Mouse (Mus musculus) v-Abl transformed pro-B cells (cell line): Measurements from ENCODE around the gene Prkg1.

Experiments used
- in situ Hi-C, 2 experiments: fragments of 400-800 bp; cut with MboI; formaldehyde crosslinking; loops; one replicate each; pipeline ENCODE4 v1.15.1; 2025; ENCODE audit not compliant: unreplicated experiment in 2 of 2

The Prkg1 gene

DNA sequence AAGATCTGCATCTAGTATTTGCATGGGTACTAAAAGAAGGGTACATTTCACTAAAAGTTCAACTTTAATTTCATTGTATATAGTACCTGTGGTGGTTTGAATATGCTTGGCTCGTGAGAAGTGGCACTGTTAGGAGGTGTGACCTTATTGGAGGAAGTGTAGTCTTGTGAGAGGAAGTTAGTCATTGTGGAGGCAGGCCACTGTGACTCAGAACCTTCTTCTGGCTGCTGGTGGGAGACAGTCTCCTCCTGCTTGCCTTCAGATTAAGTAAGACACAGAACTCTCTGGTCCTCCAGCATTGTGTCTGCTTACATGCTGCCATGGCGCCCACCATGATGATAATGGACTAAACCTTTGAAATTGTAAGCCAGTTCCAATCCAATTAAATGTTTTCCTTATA, 984.0 kb downstream of the Prkg1 start:
- in situ Hi-C loops = no loop called here

DNA sequence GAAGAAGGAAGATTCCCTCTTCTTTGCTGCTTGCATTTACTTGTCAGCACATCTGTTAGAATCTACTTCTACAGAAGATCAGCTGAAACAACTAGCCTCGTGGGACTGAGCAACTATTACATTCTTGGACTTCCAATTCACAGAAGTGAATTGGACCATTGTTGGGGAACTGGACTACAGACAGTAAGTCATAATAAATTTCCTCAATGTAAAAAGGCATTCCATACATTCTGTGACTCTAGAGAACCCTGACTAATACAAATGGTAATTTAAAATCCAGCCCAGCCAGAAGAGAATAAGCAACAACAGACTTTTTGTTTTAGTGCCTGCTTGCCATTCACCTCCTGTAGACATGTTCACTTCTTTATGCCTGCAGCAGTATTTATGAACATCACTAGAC, 996.5 kb downstream of the Prkg1 start:
- in situ Hi-C loops = no loop called here

DNA sequence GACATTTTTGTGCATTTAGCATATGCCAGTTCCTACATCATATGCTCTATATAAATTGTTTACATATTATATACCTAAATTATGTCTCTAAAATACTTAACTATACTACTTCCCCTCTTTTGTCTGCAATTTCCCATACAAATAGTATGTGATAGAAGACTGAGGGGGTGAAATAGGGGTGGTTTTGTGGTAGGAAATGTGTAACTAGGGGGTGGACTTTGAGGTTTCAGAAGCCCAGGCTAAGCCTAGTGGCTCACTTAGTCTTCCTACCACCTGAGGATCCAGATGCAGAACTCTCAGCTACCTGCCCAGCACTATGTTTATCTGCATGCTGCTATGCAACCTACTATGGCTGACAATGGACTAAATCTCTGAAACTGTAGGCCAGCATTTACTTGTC, 1020.4 kb downstream of the Prkg1 start:
- in situ Hi-C loops = no loop called here

- in situ Hi-C loops = loop anchor here in 1 of 2 experiments (25.0 kb wide), 1 partner anchor 1638 kb away; no protein-coding TSS in a partner anchor
These were observed 1065.7 kb downstream of the Prkg1 start for GRCm38 (mm10) chr19:30699130-30699529.

DNA sequence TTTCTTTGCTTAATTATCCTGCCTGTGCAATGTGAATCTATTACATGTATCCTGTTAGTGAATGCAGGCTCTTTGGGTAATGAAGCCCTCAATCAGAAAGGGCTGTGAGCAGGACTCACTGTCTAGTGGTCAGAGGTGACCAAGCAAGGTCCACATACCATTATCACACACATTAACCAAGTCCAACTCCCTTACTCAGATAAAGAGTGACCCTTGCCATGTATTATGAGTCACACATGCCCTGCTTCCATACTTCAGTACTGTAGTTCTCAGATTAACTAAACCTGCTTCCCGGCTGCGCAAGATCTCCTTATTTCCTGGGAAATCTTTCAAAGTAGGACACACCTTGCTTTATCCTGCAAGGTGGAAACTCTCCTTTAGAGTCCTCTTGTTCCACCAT, 1073.6 kb downstream of the Prkg1 start:
- in situ Hi-C loops = loop anchor here in 1 of 2 experiments (25.0 kb wide), 1 partner anchor 1646 kb away; no protein-coding TSS in a partner anchor

DNA sequence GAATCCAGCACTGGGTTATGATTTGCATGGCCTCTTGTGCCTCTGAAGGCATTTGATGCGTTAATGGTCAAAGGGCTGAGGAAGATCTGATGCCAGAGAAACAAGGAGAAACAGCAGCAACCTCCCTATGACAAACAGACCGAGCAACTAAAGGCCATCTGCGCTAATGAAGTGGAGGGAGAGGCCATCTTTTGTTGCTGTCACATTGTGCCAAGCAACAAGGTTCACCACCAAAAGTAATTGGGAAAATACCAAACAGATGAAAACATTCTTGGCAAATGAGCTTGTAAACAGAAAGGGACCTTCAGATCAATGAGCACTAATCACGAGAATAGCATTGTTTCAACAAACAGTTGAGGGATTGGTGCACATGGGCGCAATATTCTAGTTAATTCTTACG, 1074.1 kb downstream of the Prkg1 start:
- in situ Hi-C loops = loop anchor here in 1 of 2 experiments (25.0 kb wide), 1 partner anchor 1647 kb away; no protein-coding TSS in a partner anchor

GRCm38 (mm10) chr19:30687942-30688341, 1076.9 kb downstream of the Prkg1 start:
- in situ Hi-C loops = loop anchor here in 1 of 2 experiments (25.0 kb wide), 1 partner anchor 1649 kb away; no protein-coding TSS in a partner anchor

GRCm38 (mm10) chr19:30676308-30676707, 1088.5 kb downstream of the Prkg1 start:
- in situ Hi-C loops = loop anchor here in 1 of 2 experiments (25.0 kb wide), 1 partner anchor 1661 kb away; no protein-coding TSS in a partner anchor

DNA sequence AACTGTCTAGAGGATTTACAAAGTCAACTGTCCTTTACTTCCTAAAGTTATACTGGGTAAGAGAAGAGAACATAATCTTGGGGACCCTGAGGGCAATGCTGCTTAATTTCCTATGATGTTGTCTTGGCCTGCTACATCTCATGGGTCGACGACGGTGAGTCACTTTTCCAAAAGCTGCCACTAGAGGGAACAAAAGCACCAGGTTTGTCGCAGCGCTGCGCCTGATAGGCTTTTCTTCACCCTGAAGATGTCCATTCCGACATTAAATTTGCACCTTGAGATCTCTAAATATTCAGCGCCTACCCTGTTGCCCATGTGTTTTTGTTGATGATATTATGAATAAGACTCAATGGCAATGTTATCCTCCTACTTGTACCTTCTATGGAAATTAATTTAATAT, 1100.6 kb downstream of the Prkg1 start:
- in situ Hi-C loops = no loop called here

DNA sequence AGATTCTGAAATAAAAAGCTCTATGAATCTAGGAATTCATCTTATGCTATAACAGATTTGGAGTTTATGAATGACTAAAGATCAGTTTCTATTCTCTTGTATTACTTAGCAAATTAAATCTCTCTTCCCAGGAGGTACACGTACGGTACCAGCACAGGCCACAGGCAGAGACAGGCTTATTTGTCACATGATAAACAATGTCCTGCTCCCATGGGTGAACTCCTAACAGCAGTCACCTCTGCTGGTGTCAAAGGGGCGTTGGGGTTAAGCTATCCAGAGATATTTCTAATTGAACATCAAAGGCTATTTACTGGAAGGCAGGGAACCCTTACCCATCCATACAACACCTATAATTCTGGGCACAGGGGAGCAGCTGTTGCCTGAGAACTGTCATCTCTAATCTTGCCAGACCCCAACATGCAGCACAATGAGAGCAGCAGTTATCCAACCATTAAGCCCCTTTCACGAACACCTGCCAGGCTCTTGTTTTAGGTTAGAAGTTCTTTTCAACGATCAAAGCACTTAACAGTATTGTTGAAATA, 1122.1 kb downstream of the Prkg1 start:
- in situ Hi-C loops = no loop called here

GRCm38 (mm10) chr19:30637471-30637870, 1127.4 kb downstream of the Prkg1 start:
- in situ Hi-C loops = loop anchor here in 1 of 2 experiments (5.0 kb wide), 1 partner anchor 55 kb away; no protein-coding TSS in a partner anchor

DNA sequence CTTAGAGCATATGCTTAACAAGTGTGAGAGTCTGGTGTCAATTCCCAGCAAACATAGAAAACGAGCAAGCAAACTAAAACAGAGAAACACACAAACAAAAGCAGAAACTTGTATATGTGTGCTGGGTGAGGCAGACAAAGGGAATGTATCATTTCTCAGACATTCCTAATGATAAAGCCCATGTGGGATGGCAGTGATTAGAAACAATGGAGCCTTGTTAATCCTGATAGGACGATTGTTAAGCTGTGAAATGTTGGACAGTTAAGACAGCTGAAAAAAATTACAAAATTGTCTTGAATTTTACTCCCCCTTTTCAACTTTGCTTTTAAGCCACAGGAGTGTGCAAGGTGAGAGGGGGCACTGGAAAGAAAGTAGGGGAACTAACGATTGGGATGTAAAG, 1133.8 kb downstream of the Prkg1 start:
- in situ Hi-C loops = no loop called here

- in situ Hi-C loops = no loop called here
These were observed 1138.8 kb downstream of the Prkg1 start for GRCm38 (mm10) chr19:30626036-30626435.

GRCm38 (mm10) chr19:30625391-30625790, 1139.4 kb downstream of the Prkg1 start:
- in situ Hi-C loops = no loop called here

DNA sequence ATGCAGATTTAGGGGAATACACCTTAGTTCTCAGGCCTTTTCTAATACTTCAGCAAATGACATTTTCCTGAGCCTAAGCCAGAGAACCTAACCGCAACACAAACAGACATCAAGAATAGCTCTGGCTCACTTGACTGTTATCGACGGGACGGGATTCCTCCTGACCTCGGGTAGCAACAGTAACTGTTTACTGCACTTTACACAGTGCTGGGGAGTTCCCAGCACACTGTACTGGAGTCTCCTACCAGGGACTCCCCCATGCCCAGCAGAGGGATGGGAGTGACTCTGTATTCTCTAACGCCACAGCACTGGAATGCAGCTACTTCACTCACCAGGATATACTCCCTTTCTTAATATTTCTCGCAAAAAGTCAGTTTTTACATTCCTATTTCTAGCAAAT, 1141.2 kb downstream of the Prkg1 start:
- in situ Hi-C loops = no loop called here

DNA sequence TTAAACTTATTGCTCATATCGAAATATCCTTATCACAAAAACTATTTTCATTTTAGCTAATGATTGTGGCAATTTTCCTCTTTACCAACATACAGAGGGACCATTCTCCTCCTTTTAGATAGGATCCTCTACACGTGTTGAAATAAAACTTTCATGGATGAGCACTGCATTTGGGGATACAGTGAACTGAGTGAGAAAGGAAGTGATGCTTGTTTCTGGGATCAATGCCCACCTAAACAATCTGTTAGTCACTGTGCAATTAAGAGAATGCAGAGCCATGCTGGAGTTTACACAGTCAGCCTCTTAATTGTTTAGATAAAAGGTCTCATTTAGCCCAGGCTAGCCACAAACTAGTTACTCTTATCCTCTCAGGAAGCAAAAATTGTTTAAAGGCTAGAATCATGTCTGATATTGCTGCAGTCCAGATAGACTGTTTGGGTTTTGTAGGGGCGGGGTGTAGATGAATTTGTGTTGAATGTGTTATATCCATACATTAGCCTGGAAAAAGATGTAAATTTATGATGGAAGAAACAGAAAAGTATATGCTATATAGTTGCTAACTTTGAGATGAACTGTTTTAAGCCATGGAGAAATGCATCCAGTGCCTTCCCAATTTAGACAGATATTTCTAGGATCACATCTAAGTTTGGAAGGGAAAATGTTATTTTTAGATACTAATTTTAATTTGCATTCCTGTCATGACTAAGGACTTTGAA, 1151.5 kb downstream of the Prkg1 start:
- in situ Hi-C loops = no loop called here

- in situ Hi-C loops = no loop called here
These were observed 1178.5 kb downstream of the Prkg1 start for GRCm38 (mm10) chr19:30586366-30586765.

GRCm38 (mm10) chr19:30564516-30564915, 1200.3 kb downstream of the Prkg1 start:
- in situ Hi-C loops = loop anchor here in 1 of 2 experiments (25.0 kb wide), 1 partner anchor 877 kb away; the partner anchor contains the start of gene Mlana

DNA sequence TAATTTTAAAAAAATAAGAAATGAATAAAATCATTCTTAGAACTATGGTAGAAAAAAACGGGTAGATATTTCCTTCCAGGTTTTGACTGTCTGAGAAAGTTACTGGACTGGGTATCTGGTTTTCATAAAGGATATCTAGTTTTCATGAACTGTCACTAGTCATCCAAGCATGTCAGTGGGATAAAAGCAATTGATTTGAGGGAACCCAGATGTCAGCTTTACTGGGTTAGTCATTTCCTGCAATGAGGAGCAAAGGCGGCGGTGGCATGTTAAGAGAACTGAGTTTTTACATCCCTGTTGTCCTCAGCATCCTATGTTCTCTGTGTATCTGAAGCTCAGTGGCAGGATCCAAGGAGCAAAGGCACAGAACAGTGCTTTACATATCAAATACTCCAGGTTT, 1201.0 kb downstream of the Prkg1 start:
- in situ Hi-C loops = loop anchor here in 1 of 2 experiments (25.0 kb wide), 1 partner anchor 877 kb away; the partner anchor contains the start of gene Mlana

DNA sequence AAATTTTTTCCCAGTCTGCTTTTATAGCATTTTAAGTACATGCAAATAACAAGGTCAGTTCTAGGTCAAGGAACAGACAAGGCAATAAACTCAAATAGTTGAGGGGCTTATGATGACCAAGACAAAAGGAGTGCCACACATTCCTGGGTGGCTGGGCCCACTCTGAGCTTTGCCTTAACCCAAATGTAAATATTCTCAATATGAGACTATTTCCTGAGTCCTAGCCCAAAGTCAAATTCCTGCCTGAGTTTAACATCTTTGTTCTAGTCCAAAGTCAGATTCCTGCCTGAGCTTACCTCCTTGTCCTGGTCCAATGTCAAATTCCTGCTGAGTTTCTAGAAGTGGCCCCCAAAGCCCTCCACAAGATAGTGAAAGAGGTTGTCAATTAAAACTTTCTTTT, 1206.8 kb downstream of the Prkg1 start:
- in situ Hi-C loops = loop anchor here in 1 of 2 experiments (10.0 to 25.0 kb wide), 2 partner anchors 733 to 871 kb away; partner anchors contain the start of gene Mlana

- in situ Hi-C loops = loop anchor here in 1 of 2 experiments (5.0 to 25.0 kb wide), 4 partner anchors 307 to 867 kb away; partner anchors contain the start of gene Mlana
These were observed 1210.4 kb downstream of the Prkg1 start for GRCm38 (mm10) chr19:30554467-30554881.
